Mouse (Mus musculus) neutrophil, adult 5-6 weeks (primary cell): ENCODE measurements around the gene Arhgap31. TPM values are rescaled to one million over a fixed set of nuclear protein-coding genes. Genes with fewer than 3 reads are reported as not detected.

Source experiments
- ATAC-seq: fragments of 151-379, 151-347 bp; 2 replicates; pipeline ENCODE4 v1.8.0; 2017; ENCODE audit warnings: mild to moderate bottlenecking, moderate TSS enrichment; ENCODE audit not compliant: insufficient number of reproducible peaks, poor library complexity, low FRiP score, severe bottlenecking; ENCODE audit errors: extremely low read depth
- total RNA-seq: library from RNA; stranded (forward); fragments of 200-1000 nt; gene quantifications from 2 replicates; pipeline ENCODE4 v1.2.3, GENCODE M21; 2017

Arhgap31 gene
- total RNA-seq, 1 experiment from 2014 or later = 19.4 TPM

- no peak for ATAC-seq
Observed at GRCm38 (mm10) chr16:38624303-38624702, 88.8 kb downstream of the Arhgap31 start.

GRCm38 (mm10) chr16:38622283-38622682, 90.8 kb downstream of the Arhgap31 start:
- ATAC-seq = no peak

- no peak for ATAC-seq
Observed at GRCm38 (mm10) chr16:38620696-38621450, 92.2 kb downstream of the Arhgap31 start.

GRCm38 (mm10) chr16:38619054-38619453, 94.0 kb downstream of the Arhgap31 start:
- peak; percentile 73 for ATAC-seq

- no peak for ATAC-seq
Observed at GRCm38 (mm10) chr16:38617977-38618376, 95.1 kb downstream of the Arhgap31 start.

GRCm38 (mm10) chr16:38613646-38614045, 99.4 kb downstream of the Arhgap31 start:
- no peak for ATAC-seq

- no peak for ATAC-seq
Observed at GRCm38 (mm10) chr16:38612646-38613045, 100.4 kb downstream of the Arhgap31 start.

GRCm38 (mm10) chr16:38609092-38609491, 104.0 kb downstream of the Arhgap31 start:
- ATAC-seq = no peak

GRCm38 (mm10) chr16:38608687-38609086, 104.4 kb downstream of the Arhgap31 start:
- no peak for ATAC-seq

GRCm38 (mm10) chr16:38606509-38606908, 106.6 kb downstream of the Arhgap31 start:
- ATAC-seq = no peak

GRCm38 (mm10) chr16:38602989-38603804, 109.9 kb downstream of the Arhgap31 start:
- no peak for ATAC-seq

- ATAC-seq = no peak
Observed at GRCm38 (mm10) chr16:38598986-38599680, 113.9 kb downstream of the Arhgap31 start.

GRCm38 (mm10) chr16:38596651-38597050, 116.4 kb downstream of the Arhgap31 start:
- no peak for ATAC-seq

GRCm38 (mm10) chr16:38596099-38596498, 117.0 kb downstream of the Arhgap31 start:
- ATAC-seq = no peak

GRCm38 (mm10) chr16:38594435-38594834, 118.6 kb downstream of the Arhgap31 start:
- ATAC-seq = no peak

- no peak for ATAC-seq
Observed at GRCm38 (mm10) chr16:38592946-38593345, 120.1 kb downstream of the Arhgap31 start.

- ATAC-seq = no peak
Observed at GRCm38 (mm10) chr16:38592026-38592678, 120.9 kb downstream of the Arhgap31 start.

- ATAC-seq = no peak
Observed at GRCm38 (mm10) chr16:38591506-38591905, 121.6 kb downstream of the Arhgap31 start.

- ATAC-seq = no peak
Observed at GRCm38 (mm10) chr16:38587572-38587971, 125.5 kb downstream of the Arhgap31 start.
